Mouse (Mus musculus) lung, adult 2 months (tissue): ENCODE results near the gene Hapln4. TPM values are rescaled to one million over a fixed set of nuclear protein-coding genes. Genes with fewer than 3 reads are reported as not detected.

ENCODE experiments used
- DNase-seq: peaks from one replicate; pipeline ENCODE4 v3.0.0; 2022
- H3K4me1 ChIP-seq: fragments of 200-500 bp; 2 replicates; pipeline ENCODE4 v1.6.1; 2011; ENCODE audit warnings: low read length; ENCODE audit not compliant: control insufficient read depth, insufficient read depth
- H3K4me3 ChIP-seq: fragments of 200-500 bp; replicated peaks from 2 replicates; pipeline ENCODE3; 2011; ENCODE audit warnings: low read depth, mild to moderate bottlenecking, control low read depth, low read length; ENCODE audit errors: extremely low read depth
- CTCF ChIP-seq: fragments of 200-500 bp; IDR thresholded peaks from 2 replicates; pipeline ENCODE4 v1.5.1; 2011; ENCODE audit warnings: mild to moderate bottlenecking, low read length, control low read depth; ENCODE audit not compliant: insufficient read depth
- POLR2A ChIP-seq: fragments of 200-500 bp; IDR thresholded peaks from 2 replicates; pipeline ENCODE4 v1.6.1; 2011; ENCODE audit warnings: low read depth, mild to moderate bottlenecking, control low read depth, low read length, borderline replicate concordance; ENCODE audit errors: extremely low read depth
- WGBS: fragments of 180-500 bp; shearing (Covaris S2); methylation state at CpG from one replicate; pipeline ENCODE4 v1.1.7; 2018; 5-methylcytosine and 5-hydroxymethylcytosine counted together
- polyA plus RNA-seq: library from polyadenylated mRNA; depleted of rRNA; stranded (reverse); fragments of >200 nt; gene quantifications from 2 replicates; pipeline ENCODE4 v1.2.3, GENCODE M21; 2012; rRNA removed

Hapln4 gene
- polyA plus RNA-seq, 1 experiment, result 0.11 TPM

GRCm38 (mm10) chr8:70134086-70134485 is 50.8 kb downstream of the Hapln4 start:
- no peak overlapping the region for H3K4me3 ChIP-seq
- DNase-seq, result no peak
- TF ChIP-seq CTCF (no peak), POLR2A (no peak)
- peaks cover 5% of the 10 kb centered on the region; the same call in 1 of the 2 replicates for H3K4me1 ChIP-seq
- WGBS, result 90% methylated on average over 5 of the region's 5 CpGs

GRCm38 (mm10) chr8:70134931-70135330 is 51.7 kb downstream of the Hapln4 start:
- WGBS, result 90% methylated on average over 9 of the region's 9 CpGs
- DNase-seq, result no peak
- H3K4me1 ChIP-seq, result peaks cover 5% of the 10 kb centered on the region; the same call in 1 of the 2 replicates
- TF ChIP-seq CTCF, result no peak
- no peak for TF ChIP-seq POLR2A
- H3K4me3 ChIP-seq, result no peak overlapping the region

GRCm38 (mm10) chr8:70136591-70136990 is 53.3 kb downstream of the Hapln4 start:
- Histone ChIP-seq H3K4me3 (no peak overlapping the region), H3K4me1 (peaks cover 12% of the 10 kb centered on the region)
- 86% methylated on average over 4 of the region's 4 CpGs for WGBS
- TF ChIP-seq POLR2A, result no peak
- no peak for TF ChIP-seq CTCF
- no peak for DNase-seq

GRCm38 (mm10) chr8:70137890-70138289 is 54.6 kb downstream of the Hapln4 start:
- WGBS, result 78% methylated on average over 4 of the region's 4 CpGs
- H3K4me1 ChIP-seq, result peaks cover 12% of the 10 kb centered on the region
- TF ChIP-seq POLR2A (no peak), CTCF (no peak)
- DNase-seq, result no peak
- no peak overlapping the region for H3K4me3 ChIP-seq

- TF ChIP-seq CTCF, result no peak
- peak; percentile 75; the same call in 1 of the 2 replicates for TF ChIP-seq POLR2A
- Histone ChIP-seq H3K4me1 (peaks cover 12% of the 10 kb centered on the region), H3K4me3 (peak within 1 kb of the TSS; percentile 82)
- DNase-seq, result peak; percentile 96
- under 1% methylated on average over 46 of the region's 46 CpGs for WGBS
Measured at GRCm38 (mm10) chr8:70139026-70139857, 56.0 kb downstream of the Hapln4 start, which contains the start of the genes Rfxank, Borcs8 and Mef2b. Gene Rfxank, minus strand, starts transcription at chr8:70139154. Gene Borcs8, plus strand, starts transcription at chr8:70139499. Gene Mef2b, plus strand, starts transcription at chr8:70139711.

- no peak for DNase-seq
Measured at GRCm38 (mm10) chr8:70139981-70140380, 56.7 kb downstream of the Hapln4 start.

More at GRCm38 (mm10) chr8:70139981-70140380, 56.7 kb downstream of the Hapln4 start:
- H3K4me1 ChIP-seq, result peaks cover 12% of the 10 kb centered on the region
- TF ChIP-seq POLR2A (no peak), CTCF (no peak)
- H3K4me3 ChIP-seq, result peak overlapping the region; percentile 81
- 4% methylated on average over 9 of the region's 9 CpGs for WGBS

Other genes starting within 250 kb of the Hapln4 start
- 3.1 TPM in 2 replicates for gene Cilp2, start 195.8 kb upstream of the Hapln4 start, polyA plus RNA-seq
- 0.70 and 1.0 TPM in 2 replicates for gene Tssk6, start 181.3 kb upstream of the Hapln4 start, polyA plus RNA-seq
- 96.8 and 103 TPM in 2 replicates for gene Ndufa13, start 180.9 kb upstream of the Hapln4 start, polyA plus RNA-seq
- gene Yjefn3, start 180.7 kb upstream of the Hapln4 start, polyA plus RNA-seq, result 3.5 and 5.3 TPM in 2 replicates
- 78.1 and 81.8 TPM in 2 replicates for gene Gatad2a, start 87.1 kb upstream of the Hapln4 start, polyA plus RNA-seq
- 82.3 and 88.5 TPM in 2 replicates for gene Mau2, start 40.7 kb upstream of the Hapln4 start, polyA plus RNA-seq
- 7.8 and 11.9 TPM in 2 replicates for gene Sugp1, start 40.6 kb upstream of the Hapln4 start, polyA plus RNA-seq
- 7.2 and 7.4 TPM in 2 replicates for gene Tm6sf2, start 10.5 kb upstream of the Hapln4 start, polyA plus RNA-seq
- gene Ncan, start 37.4 kb downstream of the Hapln4 start, polyA plus RNA-seq, result 0.10 and 0.15 TPM in 2 replicates
- 10.7 and 14.6 TPM in 2 replicates for gene Nr2c2ap, start 47.9 kb downstream of the Hapln4 start, polyA plus RNA-seq
- gene Rfxank, start 55.7 kb downstream of the Hapln4 start, polyA plus RNA-seq, result 19.0 and 28.6 TPM in 2 replicates
- gene Borcs8, start 56.0 kb downstream of the Hapln4 start, polyA plus RNA-seq, result 76.5 and 79.0 TPM in 2 replicates
- gene Mef2b, start 56.3 kb downstream of the Hapln4 start, polyA plus RNA-seq, result 0.31 and 0.50 TPM in 2 replicates
- 101 and 105 TPM in 2 replicates for gene Tmem161a, start 88.9 kb downstream of the Hapln4 start, polyA plus RNA-seq
- gene Slc25a42, start 128.8 kb downstream of the Hapln4 start, polyA plus RNA-seq, result 26.9 and 29.6 TPM in 2 replicates
- gene Sugp2, start 150.8 kb downstream of the Hapln4 start, polyA plus RNA-seq, result 26.6 and 31.0 TPM in 2 replicates
- gene Armc6, start 151.0 kb downstream of the Hapln4 start, polyA plus RNA-seq, result 14.5 and 15.1 TPM in 2 replicates
- gene Homer3, start 199.4 kb downstream of the Hapln4 start, polyA plus RNA-seq, result 75.0 and 111 TPM in 2 replicates
- gene Ddx49, start 219.0 kb downstream of the Hapln4 start, polyA plus RNA-seq, result 37.2 and 43.0 TPM in 2 replicates
- 308 and 342 TPM in 2 replicates for gene Cope, start 219.1 kb downstream of the Hapln4 start, polyA plus RNA-seq
- gene Cers1, start 232.3 kb downstream of the Hapln4 start, polyA plus RNA-seq, result 2.7 TPM in 2 replicates
- gene Gdf1, start 246.4 kb downstream of the Hapln4 start, polyA plus RNA-seq, result 1.1 and 1.5 TPM in 2 replicates